Mouse (Mus musculus): ENCODE data around the gene Isca1.

- TF ChIP-seq MAX (IDR thresholded peaks at IDR 0.05; ENCODE audit: low read depth), result no peak
- no peak for TF ChIP-seq POLR2A (IDR thresholded peaks at IDR 0.05; ENCODE audit: insufficient read length, low read depth)
- no peak for TF ChIP-seq MYOD1 (IDR thresholded peaks at IDR 0.05; ENCODE audit: control insufficient read depth in 1 of 3, insufficient read length in 2 of 3, low read depth in 2 of 3)
- no peak for TF ChIP-seq POLR2AphosphoS2 (IDR thresholded peaks at IDR 0.05; ENCODE audit: insufficient read length, low read depth)
- TF ChIP-seq CEBPB (IDR thresholded peaks at IDR 0.05; ENCODE audit: insufficient read depth, poor library complexity, severe bottlenecking), result no peak
- no peak for TF ChIP-seq E2F4 (IDR thresholded peaks at IDR 0.05; ENCODE audit: insufficient read depth)
- no peak for TF ChIP-seq REST (IDR thresholded peaks at IDR 0.05; ENCODE audit: insufficient read depth, insufficient read length)
- no peak for TF ChIP-seq USF1 (IDR thresholded peaks at IDR 0.05; ENCODE audit: low read depth)
- TF ChIP-seq MYOG (IDR thresholded peaks at IDR 0.05; ENCODE audit: control insufficient read depth in 1 of 3, insufficient read depth in 1 of 3, insufficient read length in 2 of 3, low read depth in 2 of 3), result no peak
- no peak for TF ChIP-seq TCF3 (IDR thresholded peaks at IDR 0.05; ENCODE audit: insufficient read length, low read depth)
Measured at GRCm38 (mm10) chr13:59745462-59745861, 24.1 kb downstream of the Isca1 start.
